Mouse (Mus musculus): ENCODE results near the gene Tmprss7. TPM values are rescaled to one million over a fixed set of nuclear protein-coding genes. Genes with fewer than 3 reads are reported as not detected.

The Tmprss7 gene
- polyA plus RNA-seq, 2 experiments, result 0.08 to 0.26 TPM

- H3K36me3 ChIP-seq (replicated peaks; ENCODE audit: control insufficient read depth, insufficient read depth, low read depth), result no peaks in the 10 kb centered on the region
- H3K4me1 ChIP-seq (replicated peaks; ENCODE audit: control insufficient read depth in 2 of 2, insufficient read depth in 2 of 2, low read length in 1 of 2), result peaks cover 0 to 5% of the 10 kb centered on the region in 2 experiments; a peak in 2 of 4 replicates
- H3K9me3 ChIP-seq (ENCODE audit: control insufficient read depth, low read length), result no peaks in the 10 kb centered on the region
- H3K4me3 ChIP-seq (ENCODE audit: insufficient read depth in 1 of 2, low read depth in 2 of 2, low read length in 2 of 2), result no peak overlapping the region
- TF ChIP-seq CTCF (IDR thresholded peaks at IDR 0.05; ENCODE audit: low read depth), result no peak
- no peak for TF ChIP-seq EP300 (IDR thresholded peaks at IDR 0.05; ENCODE audit: low read depth)
- no peak overlapping the region for H3K27ac ChIP-seq
- DNase-seq (ENCODE audit: low read depth in 3 of 3, low spot score in 3 of 3) (no peak), ATAC-seq (ENCODE audit: insufficient read depth) (no peak)
- H3K27me3 ChIP-seq (ENCODE audit: control insufficient read depth, insufficient read depth, low read length), result no peaks in the 10 kb centered on the region
- 7% methylated on average over 3 of the region's 3 CpGs for WGBS (ENCODE audit: insufficient replicate concordance)
- no peak overlapping the region for H3K9ac ChIP-seq (replicated peaks)
- H3K4me2 ChIP-seq (ENCODE audit: low read depth), result no peak overlapping the region
Measured at GRCm38 (mm10) chr16:45668178-45668577, 25.3 kb downstream of the Tmprss7 start.

GRCm38 (mm10) chr16:45666136-45666535 lies 27.3 kb downstream of the Tmprss7 start:
- Histone ChIP-seq H3K4me3 (ENCODE audit: insufficient read depth in 1 of 2, low read depth in 2 of 2, low read length in 2 of 2) (no peak overlapping the region), H3K27me3 (ENCODE audit: control insufficient read depth, insufficient read depth, low read length) (no peaks in the 10 kb centered on the region), H3K4me1 (replicated peaks; ENCODE audit: control insufficient read depth in 2 of 2, insufficient read depth in 2 of 2, low read length in 1 of 2) (peaks cover 0 to 5% of the 10 kb centered on the region in 2 experiments; a peak in 2 of 4 replicates), H3K36me3 (replicated peaks; ENCODE audit: control insufficient read depth, insufficient read depth, low read depth) (no peaks in the 10 kb centered on the region), H3K9me3 (ENCODE audit: control insufficient read depth, low read length) (no peaks in the 10 kb centered on the region), H3K9ac (replicated peaks) (no peak overlapping the region), H3K4me2 (ENCODE audit: low read depth) (no peak overlapping the region), H3K27ac (no peak overlapping the region)
- no peak for DNase-seq (ENCODE audit: low read depth in 3 of 3, low spot score in 3 of 3)
- peak; percentile 57 for ATAC-seq (ENCODE audit: insufficient read depth)
- whole genome bisulfite sequencing (ENCODE audit: insufficient replicate concordance), result 8% methylated on average over 2 of the region's 2 CpGs
- TF ChIP-seq EP300 (IDR thresholded peaks at IDR 0.05; ENCODE audit: low read depth), result peak; percentile 35; the same call in 1 of the 2 replicates
- TF ChIP-seq CTCF (IDR thresholded peaks at IDR 0.05; ENCODE audit: low read depth), result no peak

- Histone ChIP-seq H3K36me3 (replicated peaks; ENCODE audit: control insufficient read depth, insufficient read depth, low read depth) (no peaks in the 10 kb centered on the region), H3K9ac (replicated peaks) (no peak overlapping the region), H3K4me3 (ENCODE audit: insufficient read depth in 1 of 2, low read depth in 2 of 2, low read length in 2 of 2) (no peak overlapping the region), H3K9me3 (ENCODE audit: control insufficient read depth, low read length) (no peaks in the 10 kb centered on the region), H3K4me1 (replicated peaks; ENCODE audit: control insufficient read depth in 2 of 2, insufficient read depth in 2 of 2, low read length in 1 of 2) (peaks cover 6 to 14% of the 10 kb centered on the region in 2 experiments; a peak in 3 of 4 replicates), H3K27me3 (ENCODE audit: control insufficient read depth, insufficient read depth, low read length) (no peaks in the 10 kb centered on the region), H3K27ac (no peak overlapping the region), H3K4me2 (ENCODE audit: low read depth) (no peak overlapping the region)
- ATAC-seq (ENCODE audit: insufficient read depth) (no peak), DNase-seq (ENCODE audit: low read depth in 3 of 3, low spot score in 3 of 3) (no peak)
- no peak for TF ChIP-seq EP300 (IDR thresholded peaks at IDR 0.05; ENCODE audit: low read depth)
- TF ChIP-seq CTCF (IDR thresholded peaks at IDR 0.05; ENCODE audit: low read depth), result no peak
Measured at GRCm38 (mm10) chr16:45662381-45662780, 31.1 kb downstream of the Tmprss7 start.

- H3K4me2 ChIP-seq (ENCODE audit: low read depth), result no peak overlapping the region
- no peak overlapping the region for H3K27ac ChIP-seq
- ATAC-seq (ENCODE audit: insufficient read depth) (no peak), DNase-seq (ENCODE audit: low read depth in 3 of 3, low spot score in 3 of 3) (no peak)
- peaks cover 6 to 11% of the 10 kb centered on the region in 2 experiments; a peak in 3 of 4 replicates for H3K4me1 ChIP-seq (replicated peaks; ENCODE audit: control insufficient read depth in 2 of 2, insufficient read depth in 2 of 2, low read length in 1 of 2)
- H3K27me3 ChIP-seq (ENCODE audit: control insufficient read depth, insufficient read depth, low read length), result no peaks in the 10 kb centered on the region
- no peaks in the 10 kb centered on the region for H3K9me3 ChIP-seq (ENCODE audit: control insufficient read depth, low read length)
- no peak overlapping the region for H3K4me3 ChIP-seq (ENCODE audit: insufficient read depth in 1 of 2, low read depth in 2 of 2, low read length in 2 of 2)
- TF ChIP-seq EP300 (IDR thresholded peaks at IDR 0.05; ENCODE audit: low read depth) (no peak), CTCF (IDR thresholded peaks at IDR 0.05; ENCODE audit: low read depth) (no peak)
- WGBS (ENCODE audit: insufficient replicate concordance), result 68% methylated on average over 4 of the region's 4 CpGs
- no peaks in the 10 kb centered on the region for H3K36me3 ChIP-seq (replicated peaks; ENCODE audit: control insufficient read depth, insufficient read depth, low read depth)
- no peak overlapping the region for H3K9ac ChIP-seq (replicated peaks)
Measured at GRCm38 (mm10) chr16:45659596-45659995, 33.9 kb downstream of the Tmprss7 start.

GRCm38 (mm10) chr16:45658248-45658647 lies 35.2 kb downstream of the Tmprss7 start:
- DNase-seq (ENCODE audit: low read depth in 3 of 3, low spot score in 3 of 3), result no peak
- Histone ChIP-seq H3K4me2 (ENCODE audit: low read depth) (no peak overlapping the region), H3K4me1 (replicated peaks; ENCODE audit: control insufficient read depth in 2 of 2, insufficient read depth in 2 of 2, low read length in 1 of 2) (peaks cover 6 to 15% of the 10 kb centered on the region in 2 experiments; a peak in 3 of 4 replicates), H3K27me3 (ENCODE audit: control insufficient read depth, insufficient read depth, low read length) (no peaks in the 10 kb centered on the region), H3K9ac (replicated peaks) (no peak overlapping the region), H3K9me3 (ENCODE audit: control insufficient read depth, low read length) (no peaks in the 10 kb centered on the region), H3K4me3 (ENCODE audit: insufficient read depth in 1 of 2, low read depth in 2 of 2, low read length in 2 of 2) (no peak overlapping the region), H3K36me3 (replicated peaks; ENCODE audit: control insufficient read depth, insufficient read depth, low read depth) (no peaks in the 10 kb centered on the region), H3K27ac (no peak overlapping the region)
- TF ChIP-seq EP300 (IDR thresholded peaks at IDR 0.05; ENCODE audit: low read depth), result no peak
- 44% methylated on average over 1 of the region's 1 CpGs for WGBS (ENCODE audit: insufficient replicate concordance)
- peak; percentile 53; the same call in 1 of the 2 replicates for ATAC-seq (ENCODE audit: insufficient read depth)
